Mouse (Mus musculus): Measurements from ENCODE around the gene Ctsc.

The Ctsc gene

DNA sequence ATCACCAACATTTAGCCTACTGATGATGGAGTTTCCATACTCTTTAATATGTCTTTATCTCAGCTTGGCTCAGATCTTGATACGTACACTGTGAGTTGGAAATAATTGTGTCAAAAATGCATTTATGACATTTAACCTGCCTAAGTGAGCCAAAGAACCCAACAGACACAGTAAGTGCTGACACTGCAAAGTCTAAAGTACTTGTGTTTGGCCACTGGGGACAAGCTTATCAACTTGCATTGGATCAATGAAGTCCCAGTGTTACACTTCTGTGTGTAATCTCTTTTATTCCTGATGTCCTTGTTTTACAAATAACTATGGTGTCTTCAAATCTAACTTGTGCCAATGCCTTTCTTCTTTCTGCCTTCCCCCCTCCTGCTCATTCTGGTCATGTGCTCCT is 18.1 kb downstream of the Ctsc start:
- DNase-seq (ENCODE audit: extremely low spot score), result no peak

DNA sequence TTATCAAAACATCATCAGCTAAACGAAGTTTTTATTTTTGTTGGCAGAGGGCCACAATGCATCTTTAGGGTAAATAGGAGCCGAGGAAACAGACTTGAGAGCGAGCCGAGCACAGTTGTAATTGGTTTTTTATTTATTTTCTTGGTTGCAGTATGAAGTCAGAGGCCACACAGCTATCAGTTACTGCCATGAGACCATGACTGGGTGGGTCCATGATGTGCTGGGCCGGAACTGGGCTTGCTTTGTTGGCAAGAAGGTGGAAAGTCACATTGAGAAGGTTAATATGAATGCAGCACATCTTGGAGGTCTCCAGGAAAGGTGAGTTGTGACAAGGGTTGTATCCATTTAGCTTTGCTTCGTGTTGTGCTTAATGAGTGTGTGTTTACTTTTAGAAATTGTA is 19.0 kb downstream of the Ctsc start:
- no peak for DNase-seq (ENCODE audit: extremely low spot score)

DNA sequence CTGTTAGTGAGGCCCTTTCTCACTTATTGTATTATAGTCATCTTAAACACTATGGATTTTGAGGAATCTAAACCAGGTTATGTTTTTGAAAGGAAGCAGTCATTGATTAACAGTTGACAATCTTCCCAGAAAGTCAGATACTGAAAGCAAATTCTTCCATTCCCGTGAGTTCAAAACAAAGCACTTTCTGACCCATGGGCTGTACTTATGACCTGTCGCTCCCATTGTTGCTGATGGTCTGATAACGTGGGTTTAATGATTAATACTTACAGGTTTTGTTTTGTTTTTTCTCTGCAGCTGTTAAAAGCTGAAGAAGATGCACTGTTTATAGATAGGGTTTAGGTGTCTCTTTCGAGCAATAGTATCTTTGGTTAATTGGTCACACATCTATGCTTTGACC is 27.9 kb downstream of the Ctsc start:
- DNase-seq (ENCODE audit: extremely low spot score), result no peak

DNA sequence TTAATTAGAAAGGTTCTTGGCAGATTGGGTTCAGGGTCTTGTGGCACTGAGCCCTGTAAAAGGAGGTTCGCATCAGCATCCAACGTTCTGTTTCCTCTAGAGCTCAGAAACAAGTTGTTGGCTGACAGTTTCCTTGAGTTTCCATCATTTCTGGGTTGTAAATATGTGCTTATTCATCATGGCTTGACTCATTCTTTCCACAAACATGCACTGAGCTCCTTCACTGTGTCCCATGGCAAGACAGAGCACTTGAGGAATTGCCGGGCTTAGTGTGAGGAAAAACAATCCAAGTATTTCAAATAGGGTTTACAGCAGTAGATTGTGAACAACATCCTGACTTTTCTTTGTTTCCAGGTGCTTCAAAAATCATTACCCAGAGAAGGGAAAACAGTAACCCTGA is 28.8 kb downstream of the Ctsc start:
- DNase-seq (ENCODE audit: extremely low spot score), result no peak

DNA sequence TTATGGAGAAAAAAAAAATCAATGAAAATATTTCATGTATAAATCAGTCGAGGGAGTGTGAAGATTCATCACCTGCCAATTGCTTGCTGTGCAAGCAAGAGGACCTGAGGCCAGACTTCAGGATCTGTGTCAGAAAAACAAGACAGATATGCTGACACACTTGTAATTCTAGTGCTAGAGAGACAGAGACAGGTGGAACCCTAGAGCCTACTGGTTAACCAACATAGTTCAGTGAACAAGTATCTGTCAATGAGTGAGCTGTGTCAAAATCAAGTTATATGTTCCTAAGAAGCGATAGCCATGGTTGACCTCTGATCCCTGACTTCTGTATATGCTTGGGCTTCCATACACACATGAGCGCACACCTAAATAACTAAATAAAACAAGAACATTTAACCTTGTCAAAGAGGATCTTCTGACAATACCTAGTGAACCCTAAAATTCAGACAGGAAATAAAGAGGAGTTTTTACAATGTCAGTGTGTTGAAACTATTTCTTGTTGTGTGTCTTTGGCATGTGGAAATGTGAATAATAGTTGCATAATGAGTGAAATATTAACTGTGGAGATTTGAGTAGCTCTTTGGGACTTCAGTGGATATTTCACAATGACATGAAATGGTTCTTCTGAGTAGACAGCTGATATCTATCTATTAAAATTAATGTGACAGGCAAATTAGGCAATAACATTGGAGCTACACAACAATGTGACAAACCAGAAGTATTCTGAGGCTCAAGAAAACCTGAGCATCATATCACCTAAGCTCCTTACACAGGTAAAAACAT is 32.7 kb downstream of the Ctsc start:
- DNase-seq (ENCODE audit: extremely low spot score), result no peak

DNA sequence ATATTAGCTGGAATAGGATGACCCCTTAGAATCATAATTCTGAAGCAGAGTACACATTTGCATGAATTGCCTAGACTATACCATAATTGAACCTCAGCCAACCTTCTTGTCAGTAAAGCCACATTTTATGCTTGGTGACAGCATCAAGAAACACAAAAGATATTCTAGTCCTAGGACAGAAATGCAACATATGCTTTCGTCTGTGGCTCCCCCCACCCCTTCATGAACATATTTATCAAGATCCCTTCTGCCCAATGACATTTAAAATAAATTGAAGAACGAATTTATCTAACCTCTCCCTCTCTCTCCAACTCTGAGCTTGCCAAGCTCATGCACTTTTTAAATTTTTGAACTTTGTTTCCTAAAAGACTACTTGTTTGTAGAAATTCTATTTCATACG is 38.5 kb downstream of the Ctsc start:
- DNase-seq (ENCODE audit: extremely low spot score), result no peak

DNA sequence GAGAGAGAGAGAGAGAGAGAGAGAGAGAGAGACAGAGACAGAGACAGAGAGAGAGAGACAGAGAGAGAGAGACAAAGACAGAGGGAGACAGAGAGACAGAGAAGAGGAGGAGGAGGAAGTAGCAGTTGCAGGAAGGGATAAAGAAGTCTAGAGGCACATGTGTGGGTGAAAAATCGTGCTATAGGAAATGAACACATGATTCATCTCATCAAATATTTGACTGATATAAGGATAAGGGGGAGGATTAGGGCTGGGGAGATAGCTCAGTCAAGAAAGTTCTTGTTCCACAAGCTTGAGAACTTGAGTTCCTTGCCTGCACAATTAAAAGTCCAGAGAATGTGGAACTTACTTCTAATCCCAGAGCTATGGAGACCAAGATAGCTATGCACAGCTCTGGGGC is 40.6 kb downstream of the Ctsc start:
- DNase-seq (ENCODE audit: extremely low spot score), result no peak

DNA sequence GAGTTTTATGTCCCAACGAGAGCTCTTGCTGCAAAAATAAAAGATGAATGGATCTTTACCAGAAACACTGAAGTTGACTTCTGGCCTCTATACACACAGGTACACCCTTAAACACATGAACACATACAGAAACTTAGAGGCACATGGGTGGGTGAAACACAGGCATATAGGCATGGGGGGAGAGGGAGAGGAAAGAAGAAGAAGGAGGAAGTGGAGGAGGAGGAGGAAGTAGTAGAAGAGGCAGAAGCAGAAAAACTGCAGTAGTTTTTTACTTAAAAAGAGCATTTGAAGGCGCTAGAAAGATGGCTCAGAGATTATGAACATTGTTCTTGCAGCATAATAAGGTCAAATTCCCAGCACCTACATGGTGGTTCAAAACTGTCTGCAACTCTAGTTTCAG is 41.0 kb downstream of the Ctsc start:
- no peak for DNase-seq (ENCODE audit: extremely low spot score)

DNA sequence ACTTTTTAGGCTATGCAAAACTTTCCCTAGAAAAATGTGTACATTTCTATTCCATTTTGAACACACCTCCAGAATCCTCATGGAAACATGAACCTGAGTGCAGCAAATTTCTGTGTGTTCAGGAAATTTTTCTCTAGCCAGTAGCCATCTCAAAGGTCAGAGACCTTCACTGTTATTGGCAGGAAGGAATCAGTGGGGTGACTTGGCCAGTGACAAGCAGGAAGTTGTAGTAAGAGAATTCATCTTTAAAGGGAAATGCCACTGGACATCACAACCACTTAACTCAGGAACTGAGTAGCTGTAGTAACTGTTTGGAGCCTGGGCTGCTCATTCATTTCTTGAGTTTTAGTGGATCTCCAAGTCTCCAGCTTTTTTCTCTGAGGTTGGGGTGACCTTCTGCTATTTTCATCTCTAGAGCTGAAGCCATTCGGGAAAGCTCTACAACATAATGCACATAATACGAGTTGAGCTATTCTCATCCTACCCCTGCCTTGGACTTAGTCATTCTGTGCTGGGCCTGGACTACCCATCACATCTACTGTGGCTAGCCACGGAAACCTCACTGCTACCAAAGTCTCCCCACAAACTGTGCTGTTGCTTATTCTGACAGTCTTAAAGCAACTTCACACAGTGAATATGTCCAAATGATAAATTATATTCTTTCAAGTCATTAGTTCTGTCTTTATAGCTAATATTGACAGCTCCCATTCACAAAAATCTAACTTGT is 41.7 kb downstream of the Ctsc start:
- no peak for DNase-seq (ENCODE audit: extremely low spot score)

DNA sequence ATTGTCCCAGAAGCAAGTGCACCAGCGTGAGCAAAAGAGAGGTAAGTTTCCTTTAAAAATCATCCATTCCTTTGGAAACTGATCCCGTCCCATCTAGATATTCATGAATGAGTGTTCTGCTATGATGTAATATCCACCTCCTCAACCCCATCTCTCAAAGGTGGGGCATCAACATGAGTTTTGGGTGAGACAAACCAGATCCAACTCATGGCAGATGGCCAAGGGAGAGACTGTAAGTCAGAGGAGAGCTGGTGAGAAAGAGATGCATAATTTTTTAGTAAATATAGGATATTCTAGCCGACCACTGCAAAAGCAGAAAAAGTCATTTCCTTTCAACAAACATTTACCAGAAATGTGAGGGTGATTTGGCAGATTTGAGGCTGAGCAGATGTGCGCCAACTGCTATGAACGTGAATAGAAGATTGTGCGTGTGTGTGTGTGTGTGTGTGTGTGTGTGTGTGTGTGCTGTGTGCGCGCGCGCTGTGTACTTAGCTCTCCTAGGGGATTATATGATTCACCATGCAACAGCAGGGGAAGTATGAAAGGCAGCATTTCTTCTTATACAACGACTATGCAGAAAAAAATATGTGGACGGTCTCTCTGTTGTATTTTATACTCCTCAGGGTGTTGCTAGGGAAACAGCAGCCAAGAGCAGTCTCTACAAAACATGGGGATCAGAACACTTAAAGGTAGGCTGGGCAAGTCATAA is 42.9 kb downstream of the Ctsc start:
- DNase-seq (ENCODE audit: extremely low spot score), result no peak

DNA sequence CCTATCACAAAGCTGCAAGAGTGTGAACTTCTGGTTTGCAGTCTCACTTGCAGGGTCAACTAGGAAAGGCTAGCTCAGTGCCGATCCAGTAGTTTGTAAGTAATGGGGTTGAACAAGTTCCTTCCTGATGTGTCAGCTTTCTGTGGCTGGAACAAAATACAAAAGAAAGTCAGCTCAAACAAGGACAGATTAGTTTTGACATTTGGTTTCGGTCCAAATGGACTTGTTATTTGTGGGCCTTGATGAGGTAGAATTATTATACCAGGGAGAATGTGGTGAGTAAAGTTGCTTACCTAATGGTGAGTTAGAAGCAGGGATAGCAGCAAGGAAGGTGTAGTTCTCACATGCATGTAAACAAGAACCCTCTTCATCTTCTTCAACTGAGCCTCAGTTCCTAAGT is 44.5 kb downstream of the Ctsc start:
- DNase-seq (ENCODE audit: extremely low spot score), result no peak

DNA sequence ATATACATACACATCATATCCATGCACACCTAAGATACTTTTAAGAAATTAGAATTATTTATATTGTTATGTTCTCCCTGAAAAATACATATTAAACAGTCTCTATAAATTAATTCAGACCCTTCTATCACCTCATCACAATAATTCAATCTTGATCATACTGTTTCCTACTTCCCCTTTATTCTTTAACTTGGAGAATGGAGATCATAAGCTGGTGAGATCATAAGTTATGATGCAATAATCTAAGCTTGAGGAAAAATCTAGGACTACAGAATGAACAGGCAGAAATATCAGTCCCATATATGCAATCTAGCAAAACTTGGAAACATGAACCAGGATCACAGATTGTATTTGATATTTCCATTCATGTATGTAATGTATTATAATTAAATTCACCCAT is 49.6 kb downstream of the Ctsc start:
- DNase-seq (ENCODE audit: extremely low spot score), result no peak

DNA sequence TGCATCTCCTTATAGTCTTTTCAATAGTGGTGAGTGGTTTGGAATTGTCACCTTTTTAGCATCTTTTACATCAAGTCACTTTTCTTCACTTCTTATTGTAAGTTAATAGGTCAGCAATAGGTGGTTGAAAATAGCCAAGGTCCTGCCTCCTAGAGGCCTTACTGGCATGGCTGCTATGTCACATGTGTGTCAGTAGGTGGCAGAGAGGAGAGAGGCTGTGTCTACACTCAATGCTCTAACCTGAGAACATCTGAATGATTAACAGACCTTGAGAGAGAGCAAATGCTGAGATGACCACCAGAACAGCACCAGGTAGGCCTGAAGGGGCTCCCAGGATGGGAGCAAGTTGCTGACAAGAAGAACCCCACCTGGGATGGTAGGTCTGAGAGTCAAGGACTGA is 65.9 kb downstream of the Ctsc start:
- DNase-seq (ENCODE audit: extremely low spot score), result peak; percentile 8

DNA sequence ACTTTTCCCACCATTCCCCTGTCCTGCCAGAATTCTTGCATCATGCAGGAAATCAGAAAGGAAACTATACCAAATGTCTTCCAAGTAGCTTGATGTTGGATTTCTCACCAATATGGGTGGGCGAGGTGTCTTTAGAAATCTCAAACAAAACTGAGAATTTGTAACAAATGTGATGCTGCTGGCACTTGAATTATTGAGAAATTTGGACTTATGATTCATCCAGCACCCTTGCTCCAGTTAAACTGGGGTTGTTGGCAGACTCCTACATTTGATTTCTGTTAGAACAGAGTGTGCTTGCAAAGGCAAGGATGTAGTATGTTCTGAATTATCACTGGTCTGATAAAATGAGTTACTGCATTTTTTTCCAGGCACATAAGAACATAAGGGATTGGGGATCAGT is 68.2 kb downstream of the Ctsc start:
- DNase-seq (ENCODE audit: extremely low spot score), result no peak

DNA sequence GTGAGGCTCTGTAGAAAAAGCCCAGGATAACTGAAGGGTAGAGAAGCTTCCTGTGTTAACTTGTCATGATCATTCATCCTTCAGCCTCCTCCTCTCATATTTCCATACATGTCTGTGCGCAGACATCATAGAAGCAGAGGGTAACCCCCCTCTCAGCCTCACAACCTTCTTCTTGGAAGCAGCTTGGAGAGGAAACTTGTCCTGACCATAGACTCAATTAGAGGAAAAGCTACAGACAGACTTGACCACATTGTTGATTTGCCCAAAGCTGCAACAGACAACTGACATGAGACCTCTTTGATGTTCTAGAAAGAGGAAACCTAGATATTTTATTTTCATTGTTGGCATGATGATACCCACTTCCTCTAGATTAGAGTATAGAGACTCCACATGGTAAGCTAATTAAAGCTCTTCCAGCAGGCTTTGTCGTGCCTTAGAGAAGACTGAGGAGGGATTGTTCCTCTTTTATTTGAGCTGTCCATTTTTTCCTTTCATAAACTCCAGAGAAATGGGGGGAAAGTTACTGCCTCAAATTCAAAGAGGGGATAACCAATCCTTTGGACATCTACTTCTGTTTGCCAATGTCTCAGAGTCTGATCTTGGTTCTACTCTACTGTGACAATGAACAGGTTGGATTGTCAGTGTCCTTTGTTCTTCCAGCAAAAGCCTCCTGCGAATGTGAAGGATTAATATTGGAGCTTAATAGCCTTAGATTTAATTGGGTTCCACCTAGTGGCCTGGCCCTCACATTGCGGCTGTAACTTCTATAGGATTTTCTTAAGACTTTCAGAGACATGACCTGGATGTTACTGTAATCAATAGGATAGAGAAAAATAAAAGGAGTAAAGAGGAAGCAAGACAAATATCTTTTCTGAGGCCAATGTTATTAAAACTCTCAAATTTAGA is 79.2 kb downstream of the Ctsc start:
- DNase-seq (ENCODE audit: extremely low spot score), result peak; percentile 2

DNA sequence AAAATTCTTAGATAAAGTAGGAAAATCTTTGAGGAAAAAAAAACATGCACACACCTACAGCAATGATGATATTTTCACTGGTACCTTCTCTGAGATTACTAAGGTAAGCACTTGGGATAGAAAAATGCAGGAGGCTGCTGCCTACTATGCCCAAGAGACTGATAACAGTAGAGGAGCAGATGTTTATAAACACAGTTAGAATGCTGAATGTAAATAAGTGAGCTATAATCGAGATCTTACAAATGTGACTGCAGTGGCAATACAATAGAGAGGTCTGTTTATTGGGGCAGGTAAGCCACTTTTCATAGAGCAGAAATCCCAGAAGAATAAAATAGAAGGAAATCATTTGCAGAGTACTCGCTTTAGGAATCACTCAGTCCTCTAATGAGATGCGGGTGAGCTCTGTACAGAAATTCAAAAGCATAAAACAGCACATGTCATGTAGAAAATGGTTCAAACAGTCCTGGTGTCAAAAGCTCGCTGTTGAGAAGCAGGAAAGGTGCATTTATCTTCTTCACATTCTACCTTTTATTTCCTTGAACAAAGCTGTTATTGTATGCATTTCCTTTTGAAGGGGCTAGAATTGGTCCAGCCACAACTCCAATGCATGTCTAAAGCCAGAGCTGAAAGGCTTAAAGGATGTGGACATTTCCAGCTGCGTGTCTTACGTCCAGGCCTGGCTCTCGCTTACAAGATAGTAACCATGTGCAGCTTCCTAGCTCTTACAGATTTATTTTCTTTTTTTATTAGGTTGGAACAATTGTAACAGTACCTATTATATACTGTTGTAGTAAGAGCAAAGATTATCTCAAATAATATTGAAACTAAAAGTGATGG is 80.4 kb downstream of the Ctsc start:
- DNase-seq (ENCODE audit: extremely low spot score), result no peak
